Comparison of ENCODE assay signal across 8 mouse cellular contexts in genomic region chr11:19020371-19020824, GRCm38 (mm10). TPM values are rescaled to one million over a fixed set of nuclear protein-coding genes. Genes with fewer than 3 reads are reported as not detected.
DNase-seq lines count a peak whose midpoint lies in the region; ATAC-seq and TF ChIP-seq lines count a peak whose summit lies in the region.

No protein-coding gene starts in this region.

- no peak for TF ChIP-seq CTCF in liver, embryonic 14.5 days (IDR thresholded peaks at IDR 0.05; ENCODE audit: low read depth)

- no peaks in the 10 kb centered on the region for H3K36me3 ChIP-seq in forebrain, embryonic 11.5 days (ENCODE audit: control insufficient read depth, insufficient read depth, low read length)
- H3K36me3 ChIP-seq in heart, embryonic 15.5 days, result no peaks in the 10 kb centered on the region
- H3K36me3 ChIP-seq in liver, embryonic 14.5 days (replicated peaks; ENCODE audit: control insufficient read depth, insufficient read depth, low read depth), result no peaks in the 10 kb centered on the region
- H3K36me3 ChIP-seq in neural tube, embryonic 11.5 days (ENCODE audit: control insufficient read depth, insufficient read depth, low read length), result no peaks in the 10 kb centered on the region
- H3K36me3 ChIP-seq in stomach, embryonic 16.5 days (ENCODE audit: control insufficient read depth, insufficient read depth, low read length), result 0 out of 2 replicates have a peak, but pooled peaks cover 3% of the 10 kb centered on the region

- under 1% methylated on average over 25 of the region's 25 CpGs for WGBS in forebrain, embryonic 11.5 days
- WGBS in heart, embryonic 15.5 days, result 0% methylated on average over 25 of the region's 25 CpGs
- 0% methylated on average over 25 of the region's 25 CpGs for WGBS in liver, embryonic 14.5 days (ENCODE audit: insufficient replicate concordance)
- under 1% methylated on average over 25 of the region's 25 CpGs for whole genome bisulfite sequencing in neural tube, embryonic 11.5 days
- under 1% methylated on average over 25 of the region's 25 CpGs for WGBS in stomach, embryonic 16.5 days

- peak overlapping the region; percentile 92 for H3K27ac ChIP-seq in forebrain, embryonic 11.5 days (ENCODE audit: low read depth, low read length)
- peak overlapping the region; percentile 99 for H3K27ac ChIP-seq in heart, embryonic 15.5 days
- H3K27ac ChIP-seq in liver, embryonic 14.5 days, result no peak overlapping the region
- peak overlapping the region; percentile 98 for H3K27ac ChIP-seq in neural tube, embryonic 11.5 days (ENCODE audit: low read depth, low read length)
- H3K27ac ChIP-seq in stomach, embryonic 16.5 days (ENCODE audit: low read length), result peak overlapping the region; percentile 95

- peak; percentile 85 for ATAC-seq in forebrain, embryonic 11.5 days (replicated peaks; ENCODE audit: low FRiP score)
- ATAC-seq in heart, embryonic 15.5 days (replicated peaks; ENCODE audit: insufficient number of reproducible peaks, insufficient read depth, low FRiP score, low read depth), result peak; percentile 79
- peak; percentile 66 for ATAC-seq in liver, embryonic 14.5 days (ENCODE audit: insufficient read depth)
- peak; percentile 76 for ATAC-seq in neural tube, embryonic 11.5 days (ENCODE audit: insufficient read depth, low FRiP score, low TSS enrichment)
- peak; percentile 88 for ATAC-seq in stomach, embryonic 16.5 days (ENCODE audit: insufficient read depth, low FRiP score)

- H3K9ac ChIP-seq in forebrain, embryonic 11.5 days (ENCODE audit: low read length), result peak overlapping the region; percentile 92
- H3K9ac ChIP-seq in heart, embryonic 15.5 days, result peak overlapping the region; percentile 96
- no peak overlapping the region for H3K9ac ChIP-seq in liver, embryonic 14.5 days (replicated peaks)
- H3K9ac ChIP-seq in neural tube, embryonic 11.5 days (ENCODE audit: low read length), result peak overlapping the region; percentile 99
- peak overlapping the region; percentile 100 for H3K9ac ChIP-seq in stomach, embryonic 16.5 days (ENCODE audit: low read length)

- H3K9me3 ChIP-seq in forebrain, embryonic 11.5 days (ENCODE audit: control insufficient read depth, low read length), result no peaks in the 10 kb centered on the region
- H3K9me3 ChIP-seq in heart, embryonic 15.5 days (replicated peaks), result no peaks in the 10 kb centered on the region
- no peaks in the 10 kb centered on the region for H3K9me3 ChIP-seq in liver, embryonic 14.5 days (ENCODE audit: control insufficient read depth, low read length)
- no peaks in the 10 kb centered on the region for H3K9me3 ChIP-seq in neural tube, embryonic 11.5 days (ENCODE audit: control insufficient read depth, low read length)
- H3K9me3 ChIP-seq in stomach, embryonic 16.5 days (replicated peaks; ENCODE audit: control insufficient read depth, low read length), result no peaks in the 10 kb centered on the region

- no peak for TF ChIP-seq EP300 in liver, embryonic 14.5 days (IDR thresholded peaks at IDR 0.05; ENCODE audit: low read depth)

- peak overlapping the region; percentile 57 for H3K4me3 ChIP-seq in forebrain, embryonic 11.5 days (ENCODE audit: low read depth, low read length)
- H3K4me3 ChIP-seq in heart, embryonic 15.5 days, result peak overlapping the region; percentile 70
- peak overlapping the region; percentile 58 to 66 for H3K4me3 ChIP-seq in liver, embryonic 14.5 days (ENCODE audit: insufficient read depth in 1 of 2, low read depth in 2 of 2, low read length in 2 of 2)
- peak overlapping the region; percentile 89 for H3K4me3 ChIP-seq in neural tube, embryonic 11.5 days (ENCODE audit: low read depth, low read length)
- peak overlapping the region; percentile 88 for H3K4me3 ChIP-seq in stomach, embryonic 16.5 days (replicated peaks; ENCODE audit: low read length)

- H3K4me2 ChIP-seq in forebrain, embryonic 11.5 days (ENCODE audit: low read depth, low read length, severe bottlenecking), result peak overlapping the region; percentile 96
- peak overlapping the region; percentile 81 for H3K4me2 ChIP-seq in heart, embryonic 15.5 days
- H3K4me2 ChIP-seq in liver, embryonic 14.5 days (ENCODE audit: low read depth), result peak overlapping the region; percentile 77
- H3K4me2 ChIP-seq in neural tube, embryonic 11.5 days (ENCODE audit: low read depth), result peak overlapping the region; percentile 92
- H3K4me2 ChIP-seq in stomach, embryonic 16.5 days (ENCODE audit: low read depth, low read length), result peak overlapping the region; percentile 81

- peaks cover 2% of the 10 kb centered on the region; the same call in 1 of the 2 replicates for H3K4me1 ChIP-seq in forebrain, embryonic 11.5 days (replicated peaks; ENCODE audit: control insufficient read depth, insufficient read depth, low read length)
- peaks cover 17% of the 10 kb centered on the region for H3K4me1 ChIP-seq in heart, embryonic 15.5 days (replicated peaks)
- peaks cover 0 to 11% of the 10 kb centered on the region in 2 experiments; a peak in 2 of 4 replicates for H3K4me1 ChIP-seq in liver, embryonic 14.5 days (replicated peaks; ENCODE audit: control insufficient read depth in 2 of 2, insufficient read depth in 2 of 2, low read length in 1 of 2)
- peaks cover 28% of the 10 kb centered on the region for H3K4me1 ChIP-seq in neural tube, embryonic 11.5 days (ENCODE audit: control insufficient read depth, insufficient read depth, low read length)
- H3K4me1 ChIP-seq in stomach, embryonic 16.5 days (ENCODE audit: control insufficient read depth, insufficient read depth, low read length), result peaks cover 15% of the 10 kb centered on the region

- H3K27me3 ChIP-seq in forebrain, embryonic 11.5 days (ENCODE audit: control insufficient read depth, insufficient read depth, low read length), result peaks cover 17% of the 10 kb centered on the region; the same call in 1 of the 2 replicates
- no peaks in the 10 kb centered on the region for H3K27me3 ChIP-seq in heart, embryonic 15.5 days
- peaks cover 47% of the 10 kb centered on the region for H3K27me3 ChIP-seq in liver, embryonic 14.5 days (ENCODE audit: control insufficient read depth, insufficient read depth, low read length)
- no peaks in the 10 kb centered on the region for H3K27me3 ChIP-seq in neural tube, embryonic 11.5 days (ENCODE audit: control insufficient read depth, insufficient read depth, low read length)
- no peaks in the 10 kb centered on the region for H3K27me3 ChIP-seq in stomach, embryonic 16.5 days (ENCODE audit: control insufficient read depth, insufficient read depth, low read length)

- peak; percentile 92 for DNase-seq in 416B (ENCODE audit: low read depth)
- DNase-seq in brain, embryonic 18.5 days (ENCODE audit: low read depth, low spot score), result peak; percentile 89
- DNase-seq in forebrain, embryonic 11.5 days (ENCODE audit: low spot score), result peak; percentile 93
- DNase-seq in kidney, postnatal 25 days, result peak; percentile 87 to 94
- peak; percentile 45 to 62 (median 56) for DNase-seq in liver, embryonic 14.5 days (ENCODE audit: low read depth in 3 of 3, low spot score in 3 of 3)
- peak; percentile 95 for DNase-seq in neural tube, embryonic 11.5 days (ENCODE audit: low spot score)

RNA-seq across cellular contexts. Expression of gene Meis1, which starts 1.6 kb away (rescaled TPM):
- 29.9 and 34.1 TPM in 2 replicates for polyA plus RNA-seq in forebrain, embryonic 11.5 days (2014; fragmentation: Nextera tagmentation; extraction: Ambion mirVana)
- 51.8 and 67.7 TPM in 2 replicates for polyA plus RNA-seq in heart, embryonic 15.5 days (2015; fragmentation: Nextera tagmentation; extraction: Ambion mirVana)
- polyA plus RNA-seq in liver, embryonic 14.5 days (2012; rRNA removed), result 4.8 and 6.2 TPM in 2 replicates
- 5.6 and 5.8 TPM in 2 replicates for polyA plus RNA-seq in liver, embryonic 14.5 days (2014; fragmentation: Nextera tagmentation; extraction: Ambion mirVana)
- 183 and 189 TPM in 2 replicates for polyA plus RNA-seq in neural tube, embryonic 11.5 days (2014; fragmentation: Nextera tagmentation; extraction: Ambion mirVana)
- 143 and 153 TPM in 2 replicates for polyA plus RNA-seq in stomach, embryonic 16.5 days (2015; fragmentation: Nextera tagmentation; extraction: Ambion mirVana)
